Mouse (Mus musculus): ENCODE data around the gene Cd27.
A peak's percentile ranks its signal among the peaks of the same experiment; 100 is the strongest.

Cd27 gene

DNA sequence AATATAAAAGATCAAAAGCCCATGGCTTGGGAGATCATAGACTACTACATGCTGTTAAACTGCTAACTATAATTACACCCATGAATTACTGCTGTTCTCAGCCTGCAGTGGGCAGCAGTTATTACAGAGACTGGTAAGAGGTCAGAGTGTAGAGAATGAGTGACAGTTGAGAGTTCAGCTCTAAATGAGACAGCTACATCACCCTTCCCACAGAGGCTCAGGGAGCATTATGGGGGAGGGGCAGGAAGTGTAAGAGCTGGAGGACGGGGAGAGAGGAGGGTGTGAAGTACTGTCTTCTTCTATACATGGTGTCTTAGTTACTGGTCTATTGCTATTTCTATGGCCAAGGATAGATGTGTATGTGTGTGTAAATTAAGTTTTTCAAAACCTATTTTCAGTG, 7.7 kb upstream of the Cd27 start:
- no peak for DNase-seq (ENCODE audit: low spot score)

- DNase-seq (ENCODE audit: low spot score) = no peak
Measured at GRCm38 (mm10) chr6:125241566-125241965, 4.8 kb upstream of the Cd27 start.

- no peak for DNase-seq (ENCODE audit: low spot score)
Measured at GRCm38 (mm10) chr6:125240617-125241016, 3.8 kb upstream of the Cd27 start.

- no peak for DNase-seq (ENCODE audit: low spot score)
Measured at GRCm38 (mm10) chr6:125239547-125239946, 2.7 kb upstream of the Cd27 start.

GRCm38 (mm10) chr6:125238396-125238795, 1.6 kb upstream of the Cd27 start:
- no peak for DNase-seq (ENCODE audit: low spot score)

DNA sequence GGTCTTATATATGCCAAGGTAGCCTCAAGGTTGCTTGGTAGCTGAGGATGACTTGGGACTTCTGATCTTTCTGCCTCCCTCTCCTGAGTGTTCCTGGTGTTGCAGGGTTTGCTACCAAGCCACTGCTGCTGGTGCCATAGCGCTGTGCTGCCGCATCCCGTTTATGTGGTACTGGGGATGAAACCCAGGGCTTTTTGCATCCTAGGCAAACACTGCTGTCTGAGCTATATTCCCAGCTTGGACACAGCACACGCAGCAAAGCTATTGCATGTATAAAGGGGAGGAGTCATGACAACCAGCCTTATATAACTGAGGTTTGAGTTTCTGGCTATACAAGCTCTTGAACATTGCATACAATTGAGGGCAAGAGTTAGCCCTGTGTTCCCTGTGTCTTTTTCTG, 611 bp upstream of the Cd27 start:
- DNase-seq (ENCODE audit: low spot score) = no peak

DNA sequence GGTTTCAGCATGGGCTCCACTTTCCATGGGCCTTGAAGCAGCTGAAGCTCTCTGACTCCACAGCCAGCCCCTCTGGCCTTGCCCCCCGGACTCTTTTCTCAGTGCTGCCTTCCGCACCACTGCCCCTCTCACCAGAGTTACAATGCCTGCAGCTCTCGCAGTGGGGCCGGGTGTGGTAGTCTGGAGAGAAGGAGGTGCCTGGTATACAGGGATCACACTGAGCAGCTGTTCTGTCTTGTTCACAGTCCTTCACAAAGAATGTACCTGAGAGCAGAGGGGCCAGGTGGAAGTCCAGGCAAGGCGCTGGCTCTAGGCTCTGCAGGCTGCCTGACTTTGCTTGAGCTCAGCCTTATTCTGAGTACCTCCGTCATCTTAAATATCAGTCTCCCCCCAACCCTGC, 469 bp downstream of the Cd27 start:
- DNase-seq (ENCODE audit: low spot score) = no peak

DNA sequence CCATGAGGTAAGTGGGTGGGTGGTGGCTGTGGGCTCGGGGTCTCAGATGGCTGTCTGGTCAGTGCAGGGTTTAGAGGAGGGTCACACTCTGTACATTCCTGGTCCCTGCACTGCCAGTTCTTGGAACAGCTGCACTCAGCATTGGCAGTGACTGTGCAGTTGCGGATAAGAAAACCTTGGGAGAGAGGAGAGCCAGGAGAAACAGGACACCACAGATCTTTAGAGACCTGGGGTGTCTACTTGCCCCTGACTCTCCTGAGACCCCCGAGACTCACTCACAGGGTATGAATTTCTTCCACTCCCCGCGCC, 2.3 kb downstream of the Cd27 start:
- no peak for DNase-seq (ENCODE audit: low spot score)

DNA sequence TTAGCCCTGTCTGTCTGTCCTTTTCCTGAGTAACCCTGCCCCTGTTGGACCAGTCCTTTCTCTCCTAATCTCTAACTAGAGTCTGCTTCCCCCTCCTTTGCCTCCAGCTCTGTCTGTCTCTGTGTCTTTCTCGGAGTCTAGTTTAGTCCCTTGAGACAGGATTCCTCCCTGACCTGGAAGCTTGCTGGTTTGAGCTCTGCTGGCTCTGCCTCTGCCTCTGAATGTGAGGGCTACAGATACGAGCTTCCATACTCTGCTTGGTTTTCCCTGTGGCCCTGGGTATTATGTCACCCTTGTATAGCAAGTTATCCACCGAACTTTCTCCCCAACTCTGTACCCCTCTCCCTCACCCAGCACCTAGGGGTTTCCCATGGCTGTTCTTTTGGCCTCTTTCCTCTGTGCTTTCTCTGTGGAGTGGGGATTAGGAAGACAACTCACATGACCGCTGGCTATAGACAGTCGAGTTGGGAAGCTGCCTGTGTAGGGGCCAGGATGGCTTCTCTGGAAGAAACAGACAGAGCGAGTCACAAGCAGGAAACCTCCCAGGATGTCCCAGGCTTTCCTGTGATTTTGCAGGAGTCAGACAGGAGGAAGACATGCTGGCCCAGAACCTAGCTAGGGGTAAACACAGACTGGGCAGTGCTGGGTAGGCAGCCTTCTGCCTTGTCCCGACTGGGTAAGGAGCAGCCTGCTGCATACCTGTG, 2.8 kb downstream of the Cd27 start:
- DNase-seq (ENCODE audit: low spot score) = no peak

- no peak for DNase-seq (ENCODE audit: low spot score)
Measured at GRCm38 (mm10) chr6:125232516-125232915, 4.3 kb downstream of the Cd27 start.

DNA sequence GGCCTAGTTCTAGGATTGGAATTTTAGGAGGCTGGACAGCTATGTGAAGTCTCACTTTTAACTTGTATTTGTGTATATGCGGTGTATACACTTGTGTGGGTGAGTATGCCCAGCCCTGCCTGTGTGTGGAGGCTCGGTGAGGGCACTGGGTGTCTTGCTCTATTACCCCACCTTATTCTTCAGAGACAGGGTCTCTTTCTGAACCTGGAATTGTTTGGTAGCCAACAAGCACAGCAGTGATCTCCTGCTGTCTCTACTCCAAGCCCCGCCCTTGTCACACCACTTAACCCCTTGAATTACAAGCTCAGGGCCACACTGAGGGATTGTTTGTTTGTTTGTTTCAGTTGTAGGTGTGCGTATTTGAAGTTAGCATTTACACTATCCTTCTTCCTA, 4.8 kb downstream of the Cd27 start:
- DNase-seq (ENCODE audit: low spot score) = no peak

GRCm38 (mm10) chr6:125231117-125232044, 5.4 kb downstream of the Cd27 start, which contains the start of gene Tapbpl:
Tapbpl (minus strand) TSS chr6:125231860.
- DNase-seq (ENCODE audit: low spot score) = peak; percentile 47

- DNase-seq (ENCODE audit: low spot score) = no peak
Measured at GRCm38 (mm10) chr6:125230571-125230970, 6.2 kb downstream of the Cd27 start.

- DNase-seq (ENCODE audit: low spot score) = no peak
Measured at GRCm38 (mm10) chr6:125225518-125226115, 11.2 kb downstream of the Cd27 start.

- no peak for DNase-seq (ENCODE audit: low spot score)
Measured at GRCm38 (mm10) chr6:125222577-125222976, 14.2 kb downstream of the Cd27 start.

GRCm38 (mm10) chr6:125222146-125222545, 14.7 kb downstream of the Cd27 start:
- no peak for DNase-seq (ENCODE audit: low spot score)

DNA sequence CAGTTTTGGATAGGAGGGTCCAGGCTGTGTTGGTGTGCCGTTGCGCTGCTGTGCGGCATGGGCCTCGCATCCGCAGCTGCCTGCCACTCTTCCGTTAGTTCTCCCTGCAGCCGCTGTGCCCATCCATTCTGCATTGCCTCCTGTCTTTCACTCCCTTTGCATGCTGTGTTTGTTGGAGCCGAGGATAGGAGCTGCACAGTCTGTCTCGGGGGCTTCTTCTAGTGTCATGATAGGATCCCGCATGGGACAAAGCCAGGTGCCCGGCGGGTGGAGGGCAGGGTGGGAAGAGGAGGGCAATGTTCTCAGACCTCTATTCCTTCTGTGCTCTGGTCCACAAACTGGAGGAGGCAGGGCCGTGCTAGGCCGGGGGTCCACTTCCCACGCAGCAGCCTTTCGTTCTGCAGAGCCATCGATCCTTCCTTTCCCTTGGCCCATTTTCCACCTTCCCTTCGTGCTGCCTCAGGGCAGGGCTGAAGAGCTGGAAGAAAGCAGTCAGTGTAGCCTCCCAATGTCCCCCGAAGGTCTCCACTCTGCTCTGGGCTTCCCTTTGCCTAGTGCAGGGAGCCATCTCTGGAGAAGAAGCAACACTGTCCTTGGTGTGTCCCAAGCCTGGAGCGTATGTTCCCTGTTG, 15.6 kb downstream of the Cd27 start:
- no peak for DNase-seq (ENCODE audit: low spot score)

DNA sequence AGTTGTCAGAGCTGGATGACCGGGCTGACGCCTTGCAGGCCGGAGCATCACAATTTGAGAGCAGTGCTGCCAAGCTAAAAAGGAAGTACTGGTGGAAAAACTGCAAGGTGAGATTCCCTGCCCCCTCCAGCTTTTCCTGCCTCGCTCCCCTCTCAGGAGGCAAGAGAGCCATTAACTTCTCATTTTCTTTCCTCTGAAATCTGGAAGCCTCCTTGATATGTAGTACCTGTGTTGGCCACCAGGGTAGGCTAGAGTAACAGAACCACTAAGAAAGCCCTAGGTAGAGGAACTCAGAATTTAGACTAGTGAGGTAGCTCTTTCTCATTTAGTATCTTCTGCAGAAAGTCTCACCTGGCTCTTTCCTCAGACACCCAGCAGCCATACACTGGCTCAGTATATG, 17.8 kb downstream of the Cd27 start:
- peak; percentile 52 for DNase-seq (ENCODE audit: low spot score)

DNA sequence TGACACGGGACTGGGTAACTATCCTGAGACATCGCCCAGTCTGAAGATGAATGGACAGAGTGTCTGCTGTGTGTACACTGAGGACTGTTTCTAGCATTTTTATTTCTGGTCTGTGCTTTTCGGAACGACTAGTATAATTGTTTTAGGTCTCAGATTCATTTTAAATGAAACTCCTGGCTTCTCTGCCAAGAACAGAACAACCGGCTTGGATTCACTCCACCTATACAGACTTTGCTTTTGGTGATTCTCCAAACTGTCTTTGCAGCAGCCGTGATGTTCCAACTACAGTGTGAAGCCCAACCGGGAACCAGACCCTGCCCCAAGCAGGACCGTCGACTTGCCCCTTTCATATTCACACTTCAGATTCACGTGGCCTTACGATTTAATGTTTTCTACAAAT, 18.9 kb downstream of the Cd27 start:
- no peak for DNase-seq (ENCODE audit: low spot score)

DNA sequence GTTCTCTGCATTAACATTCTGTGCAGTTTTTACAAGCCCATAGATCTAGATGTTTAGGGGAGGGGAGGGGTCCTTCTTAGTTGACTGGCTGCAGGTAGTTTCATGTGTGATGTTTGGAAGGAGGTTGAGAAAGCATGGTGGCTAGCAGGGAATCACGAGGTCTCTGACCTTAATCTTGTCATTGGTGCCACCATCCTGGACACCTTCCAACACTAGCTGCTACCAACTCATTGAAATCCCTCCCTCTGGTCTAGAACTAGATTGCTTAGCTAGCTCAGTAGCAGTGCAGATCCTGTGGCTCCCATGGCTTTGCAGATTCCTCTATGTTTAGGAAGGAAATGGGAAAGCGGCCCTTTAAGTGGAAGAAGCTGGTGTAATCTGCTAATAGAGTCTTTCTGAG, 19.9 kb downstream of the Cd27 start:
- DNase-seq (ENCODE audit: low spot score) = no peak

GRCm38 (mm10) chr6:125215148-125215954, 21.5 kb downstream of the Cd27 start, which contains the start of gene Vamp1:
Vamp1 (plus strand) TSS chr6:125215551.
- peak; percentile 84 for DNase-seq (ENCODE audit: low spot score)

GRCm38 (mm10) chr6:125213715-125214114, 23.1 kb downstream of the Cd27 start:
- DNase-seq (ENCODE audit: low spot score) = no peak

All from urinary bladder, postnatal 25 days (tissue).